Mouse (Mus musculus) liver, postnatal 0 days (tissue): ENCODE data around the gene Xpo6.

Experiments
- CTCF ChIP-seq: sonication (generic); IDR thresholded peaks from 2 replicates; pipeline ENCODE4 v1.5.1; 2016; ENCODE audit warnings: antibody characterized with exemption, low read depth
- EP300 ChIP-seq: IDR thresholded peaks from 2 replicates; pipeline ENCODE4 v1.6.1; 2016; ENCODE audit warnings: antibody characterized with exemption, low read depth, mild to moderate bottlenecking

- TF ChIP-seq CTCF (no peak), EP300 (no peak)
These were observed 10.8 kb downstream of the Xpo6 start for GRCm38 (mm10) chr7:126189517-126189916.
